Comparison of ENCODE assay signal across 29 mouse cellular contexts in genomic region chr10:8931548-8932240, GRCm38 (mm10). TPM values are rescaled to one million over a fixed set of nuclear protein-coding genes. Genes with fewer than 3 reads are reported as not detected.
DNase-seq lines count a peak whose midpoint lies in the region; ATAC-seq and TF ChIP-seq lines count a peak whose summit lies in the region.
"Had no signal": no experiment of that assay in that cellular context is flagged by ENCODE, and none has a peak within 500 bp of the region (broad histone marks: within the 10 kb centered on the region; RNA-seq: fewer than 3 reads in every experiment).

No protein-coding gene starts in this region.

- H3K4me2 ChIP-seq in kidney, embryonic 15.5 days = no peak overlapping the region
- no peak overlapping the region; the same call in 1 of the 2 replicates for H3K4me2 ChIP-seq in intestine, embryonic 15.5 days (replicated peaks)
- no peak overlapping the region for H3K4me2 ChIP-seq in midbrain, embryonic 16.5 days (ENCODE audit: low read length)
- H3K4me2 ChIP-seq: forebrain, embryonic 13.5 days; heart, embryonic 12.5 days; heart, embryonic 15.5 days; hindbrain, embryonic 13.5 days had no signal

- no peak for TF ChIP-seq CTCF in kidney, adult 2 months (conservative IDR thresholded peaks at IDR 0.05; ENCODE audit: insufficient read depth, insufficient read length, low read depth, low read length)

- no peaks in the 10 kb centered on the region for H3K36me3 ChIP-seq in kidney, adult 2 months (ENCODE audit: control insufficient read depth, insufficient read depth, low read length)
- H3K36me3 ChIP-seq in kidney, embryonic 15.5 days = no peaks in the 10 kb centered on the region
- no peaks in the 10 kb centered on the region for H3K36me3 ChIP-seq in intestine, embryonic 15.5 days
- no peaks in the 10 kb centered on the region for H3K36me3 ChIP-seq in limb, embryonic 10.5 days
- H3K36me3 ChIP-seq in midbrain, embryonic 16.5 days (ENCODE audit: control insufficient read depth, insufficient read depth, low read length) = no peaks in the 10 kb centered on the region
- H3K36me3 ChIP-seq: forebrain, embryonic 10.5 days; G1E; heart, embryonic 12.5 days; heart, embryonic 15.5 days; hindbrain, embryonic 10.5 days; hindbrain, embryonic 13.5 days had no signal

- DNase-seq in kidney, adult 2 months = peak; percentile 75
- DNase-seq in kidney, postnatal 25 days = peak; percentile 41 to 63
- no peak for DNase-seq in kidney, adult 18-20 months
- DNase-seq in limb, embryonic 10.5 days (ENCODE audit: low spot score) = no peak
- no peak for DNase-seq in ovary, postnatal 14 days (ENCODE audit: low spot score)
- DNase-seq: adrenal gland, postnatal 10 days; adrenal gland, postnatal 36 days; B cell, adult 2 months; cerebellum, adult 18-20 months; cerebellum, adult 9-10 months; cerebellum, postnatal 14 days; gastrocnemius, adult 2 months; gastrocnemius, postnatal 25 days; heart, adult 18-20 months; heart, postnatal 10 days; heart, postnatal 36 days had no signal

- no peak for ATAC-seq in kidney, embryonic 15.5 days (replicated peaks; ENCODE audit: low FRiP score)
- peak; percentile 84 for ATAC-seq in intestine, embryonic 15.5 days
- ATAC-seq in midbrain, embryonic 16.5 days = no peak
- ATAC-seq: forebrain, embryonic 13.5 days; forebrain, embryonic 16.5 days; Patski had no signal

- H3K27me3 ChIP-seq in kidney, adult 2 months (replicated peaks; ENCODE audit: control insufficient read depth, insufficient read depth, low read length) = no peaks in the 10 kb centered on the region
- H3K27me3 ChIP-seq in kidney, embryonic 15.5 days = no peaks in the 10 kb centered on the region
- H3K27me3 ChIP-seq in intestine, embryonic 15.5 days (replicated peaks) = no peaks in the 10 kb centered on the region
- no peaks in the 10 kb centered on the region for H3K27me3 ChIP-seq in limb, embryonic 10.5 days (ENCODE audit: low read depth, poor library complexity, severe bottlenecking)
- no peaks in the 10 kb centered on the region for H3K27me3 ChIP-seq in midbrain, embryonic 16.5 days (ENCODE audit: control insufficient read depth, insufficient read depth, low read depth, low read length)
- H3K27me3 ChIP-seq: CH12.LX; heart, embryonic 12.5 days; heart, embryonic 15.5 days; hindbrain, embryonic 13.5 days; Patski had no signal

- H3K4me3 ChIP-seq in kidney, adult 2 months (ENCODE audit: insufficient read depth, low read depth, low read length) = no peak overlapping the region
- H3K4me3 ChIP-seq in kidney, embryonic 15.5 days (replicated peaks) = no peak overlapping the region
- H3K4me3 ChIP-seq in intestine, embryonic 15.5 days (replicated peaks) = no peak overlapping the region
- H3K4me3 ChIP-seq in limb, embryonic 10.5 days = no peak overlapping the region
- no peak overlapping the region for H3K4me3 ChIP-seq in midbrain, embryonic 16.5 days (ENCODE audit: low read depth, low read length)
- H3K4me3 ChIP-seq: forebrain, embryonic 10.5 days; forebrain, embryonic 13.5 days; gastrocnemius, adult 2 months; heart, embryonic 12.5 days; heart, embryonic 15.5 days; hindbrain, embryonic 10.5 days; hindbrain, embryonic 13.5 days had no signal

- no peak for TF ChIP-seq POLR2A in kidney, adult 2 months (IDR thresholded peaks at IDR 0.05; ENCODE audit: low read depth, low read length)

- no peak overlapping the region for H3K27ac ChIP-seq in kidney, adult 2 months (ENCODE audit: insufficient read depth, low read depth, low read length)
- no peak overlapping the region for H3K27ac ChIP-seq in kidney, embryonic 15.5 days
- peak overlapping the region; percentile 62 for H3K27ac ChIP-seq in intestine, embryonic 15.5 days
- H3K27ac ChIP-seq in limb, embryonic 10.5 days = 0 out of 2 replicates have a peak overlapping the region, but pooled peaks have one; percentile 6
- no peak overlapping the region for H3K27ac ChIP-seq in midbrain, embryonic 16.5 days (ENCODE audit: low read length)
- H3K27ac ChIP-seq: forebrain, embryonic 10.5 days; forebrain, embryonic 13.5 days; gastrocnemius, adult 2 months; heart, embryonic 15.5 days; hindbrain, embryonic 10.5 days; hindbrain, embryonic 13.5 days had no signal

- no peaks in the 10 kb centered on the region for H3K9me3 ChIP-seq in kidney, embryonic 15.5 days (replicated peaks)
- no peaks in the 10 kb centered on the region for H3K9me3 ChIP-seq in intestine, embryonic 15.5 days
- no peaks in the 10 kb centered on the region for H3K9me3 ChIP-seq in limb, embryonic 10.5 days (replicated peaks)
- H3K9me3 ChIP-seq in midbrain, embryonic 16.5 days (replicated peaks; ENCODE audit: control insufficient read depth, low read length, poor library complexity, severe bottlenecking) = no peaks in the 10 kb centered on the region
- H3K9me3 ChIP-seq: forebrain, embryonic 10.5 days; forebrain, embryonic 13.5 days; heart, embryonic 12.5 days; heart, embryonic 15.5 days; hindbrain, embryonic 10.5 days; hindbrain, embryonic 13.5 days had no signal

- peaks cover 26% of the 10 kb centered on the region for H3K4me1 ChIP-seq in kidney, adult 2 months (ENCODE audit: control insufficient read depth, insufficient read depth, low read length)
- peaks cover 25% of the 10 kb centered on the region for H3K4me1 ChIP-seq in kidney, embryonic 15.5 days
- peaks cover 20% of the 10 kb centered on the region for H3K4me1 ChIP-seq in intestine, embryonic 15.5 days (replicated peaks)
- H3K4me1 ChIP-seq in limb, embryonic 10.5 days = peaks cover 28% of the 10 kb centered on the region
- peaks cover 12% of the 10 kb centered on the region for H3K4me1 ChIP-seq in midbrain, embryonic 16.5 days (ENCODE audit: control insufficient read depth, insufficient read depth, low read length)
- H3K4me1 ChIP-seq: heart, embryonic 12.5 days; heart, embryonic 15.5 days had no signal

- H3K9ac ChIP-seq in kidney, embryonic 15.5 days = no peak overlapping the region
- H3K9ac ChIP-seq in intestine, embryonic 15.5 days = no peak overlapping the region
- H3K9ac ChIP-seq in midbrain, embryonic 16.5 days (ENCODE audit: low read depth, low read length) = no peak overlapping the region
- H3K9ac ChIP-seq: forebrain, embryonic 13.5 days; heart, embryonic 12.5 days; heart, embryonic 15.5 days; hindbrain, embryonic 13.5 days had no signal

- 77% methylated on average over 8 of the region's 8 CpGs for WGBS in kidney, adult 2 months
- WGBS in kidney, embryonic 15.5 days = 89% methylated on average over 8 of the region's 8 CpGs
- 65% methylated on average over 8 of the region's 8 CpGs for WGBS in intestine, embryonic 15.5 days
- WGBS in limb, embryonic 10.5 days = 88% methylated on average over 8 of the region's 8 CpGs
- WGBS in midbrain, embryonic 16.5 days = 89% methylated on average over 8 of the region's 8 CpGs

RNA-seq across cellular contexts. Expression of gene Sash1, which starts 45.8 kb away (rescaled TPM):
- 13.5 and 14.5 TPM in 2 replicates for polyA plus RNA-seq in kidney, adult 2 months (2012; rRNA removed)
- 5.1 and 5.7 TPM in 2 replicates for polyA plus RNA-seq in kidney, embryonic 15.5 days (2015; fragmentation: Nextera tagmentation; extraction: Ambion mirVana)
- polyA plus RNA-seq in intestine, embryonic 15.5 days (2015; fragmentation: Nextera tagmentation; extraction: Ambion mirVana) = 5.7 TPM in 2 replicates
- polyA plus RNA-seq in limb, embryonic 10.5 days (2016; fragmentation: Nextera tagmentation; extraction: Ambion mirVana) = 4.3 and 4.7 TPM in 2 replicates
- 2.2 and 2.7 TPM in 2 replicates for polyA plus RNA-seq in midbrain, embryonic 16.5 days (2015; fragmentation: Nextera tagmentation; extraction: Ambion mirVana)
- polyA plus RNA-seq: G1E had no signal

Comparison
In these comparisons a context has a peak if more than half of its experiments do, and no peak if none do; other contexts are left out.
1. DNase-seq: peak in kidney, adult 2 months (single experiment) and kidney, postnatal 25 days (2 of 2); none in kidney, adult 18-20 months (single experiment), limb, embryonic 10.5 days (single experiment) and ovary, postnatal 14 days (single experiment).
2. H3K27ac ChIP-seq: peak in intestine, embryonic 15.5 days (single experiment) and limb, embryonic 10.5 days (single experiment); none in kidney, adult 2 months (single experiment), kidney, embryonic 15.5 days (single experiment) and midbrain, embryonic 16.5 days (single experiment).